Mouse (Mus musculus) neural tube, embryonic 11.5 days (tissue): ENCODE measurements around the gene Thsd7a. TPM values are rescaled to one million over a fixed set of nuclear protein-coding genes. Genes with fewer than 3 reads are reported as not detected.
A peak's percentile ranks its signal among the peaks of the same experiment; 100 is the strongest.

Experiments used
- ATAC-seq: fragments of 200-750 bp; cut with Nextera tagmentation; 2 replicates; pipeline ENCODE4 v1.8.0; 2017; ENCODE audit warnings: moderate number of reproducible peaks, mild to moderate bottlenecking, moderate TSS enrichment, moderate library complexity; ENCODE audit not compliant: insufficient read depth, low FRiP score, low TSS enrichment
- DNase-seq: peaks from one replicate; pipeline ENCODE4 v3.0.0-alpha.2; 2015; ENCODE audit warnings: low spot score
- H3K27ac ChIP-seq: fragments of 300-500 bp; sonication (generic); 2 replicates; pipeline ENCODE4 v1.5.1; 2014; ENCODE audit warnings: low read depth, mild to moderate bottlenecking, low read length
- H3K27me3 ChIP-seq: fragments of 300-500 bp; sonication (generic); 2 replicates; pipeline ENCODE4 v1.6.1; 2014; ENCODE audit warnings: mild to moderate bottlenecking, low read length, mixed read lengths; ENCODE audit not compliant: control insufficient read depth, insufficient read depth
- H3K36me3 ChIP-seq: fragments of 300-500 bp; sonication (generic); 2 replicates; pipeline ENCODE4 v1.6.1; 2014; ENCODE audit warnings: mild to moderate bottlenecking, low read length, moderate library complexity, mixed read lengths; ENCODE audit not compliant: control insufficient read depth, insufficient read depth
- H3K4me1 ChIP-seq: fragments of 300-500 bp; sonication (generic); 2 replicates; pipeline ENCODE4 v1.6.1; 2014; ENCODE audit warnings: low read length, mixed read lengths; ENCODE audit not compliant: control insufficient read depth, insufficient read depth
- H3K4me2 ChIP-seq: fragments of 300-500 bp; sonication (generic); 2 replicates; pipeline ENCODE4 v1.6.1; 2014; ENCODE audit warnings: low read depth, mild to moderate bottlenecking, moderate library complexity
- H3K4me3 ChIP-seq: fragments of 300-500 bp; sonication (generic); 2 replicates; pipeline ENCODE4 v1.5.1; 2014; ENCODE audit warnings: low read depth, low read length
- H3K9ac ChIP-seq: fragments of 300-500 bp; sonication (generic); 2 replicates; pipeline ENCODE4 v1.6.1; 2014; ENCODE audit warnings: mild to moderate bottlenecking, low read length
- H3K9me3 ChIP-seq: fragments of 300-500 bp; sonication (generic); 2 replicates; pipeline ENCODE4 v1.6.1; 2016; ENCODE audit warnings: low read length; ENCODE audit not compliant: control insufficient read depth
- WGBS: fragments of 180-500 bp; shearing (Covaris S2); extraction: QIAGEN DNeasy Blood & Tissue Kit; methylation state at CpG from one replicate; pipeline ENCODE4 v1.1.7; 2014; 5-methylcytosine and 5-hydroxymethylcytosine counted together
- polyA plus RNA-seq: library from polyadenylated mRNA; unstranded; fragments of >200 nt; fragmentation: Nextera tagmentation; extraction: Ambion mirVana; gene quantifications from 2 replicates; pipeline ENCODE4 v1.2.1, GENCODE M21; 2014

Gene Thsd7a
- polyA plus RNA-seq, result 20.3 and 21.0 TPM in 2 replicates

GRCm38 (mm10) chr6:12748787-12749530 lies at the start of gene Thsd7a:
Gene Thsd7a, minus strand, starts transcription at chr6:12749410.
- ATAC-seq (peak; percentile 97), DNase-seq (peak; percentile 88)
- H3K4me3 ChIP-seq, result peak within 1 kb of the TSS; percentile 71
- H3K36me3 ChIP-seq, result no peaks in the 10 kb centered on the region
- H3K9ac ChIP-seq, result peak within 1 kb of the TSS; percentile 89
- H3K27ac ChIP-seq, result peak within 1 kb of the TSS; percentile 91
- no peaks in the 10 kb centered on the region for H3K27me3 ChIP-seq
- peak within 1 kb of the TSS; percentile 74 for H3K4me2 ChIP-seq
- no peaks in the 10 kb centered on the region for H3K4me1 ChIP-seq
- no peaks in the 10 kb centered on the region for H3K9me3 ChIP-seq
- WGBS, result under 1% methylated on average over 56 of the region's 56 CpGs

DNA sequence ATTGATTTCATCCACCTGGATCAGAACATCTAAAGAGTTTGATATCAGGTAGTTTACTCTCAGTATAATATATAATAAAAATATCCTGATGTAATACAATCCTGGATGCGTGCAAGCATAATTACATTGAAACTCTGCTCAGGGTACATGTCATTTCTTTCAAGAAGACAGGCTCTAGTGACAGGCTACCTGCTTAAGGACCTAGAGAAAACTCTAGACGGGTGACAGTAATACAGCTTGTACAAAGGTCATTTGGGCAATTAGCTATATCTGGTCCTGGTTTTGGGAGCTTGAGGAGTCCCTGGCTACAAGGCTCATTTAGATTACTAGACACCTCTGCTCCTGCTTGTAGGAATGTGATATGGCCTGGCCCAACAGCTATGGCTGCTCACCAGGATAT lies 37.9 kb upstream of the Thsd7a start:
- Histone ChIP-seq H3K4me1 (no peaks in the 10 kb centered on the region), H3K9ac (no peak overlapping the region), H3K4me3 (no peak overlapping the region), H3K27me3 (no peaks in the 10 kb centered on the region), H3K36me3 (no peaks in the 10 kb centered on the region), H3K9me3 (no peaks in the 10 kb centered on the region), H3K4me2 (no peak overlapping the region), H3K27ac (no peak overlapping the region)
- WGBS, result 75% methylated on average over 2 of the region's 2 CpGs
- no peak for ATAC-seq
- DNase-seq, result no peak

DNA sequence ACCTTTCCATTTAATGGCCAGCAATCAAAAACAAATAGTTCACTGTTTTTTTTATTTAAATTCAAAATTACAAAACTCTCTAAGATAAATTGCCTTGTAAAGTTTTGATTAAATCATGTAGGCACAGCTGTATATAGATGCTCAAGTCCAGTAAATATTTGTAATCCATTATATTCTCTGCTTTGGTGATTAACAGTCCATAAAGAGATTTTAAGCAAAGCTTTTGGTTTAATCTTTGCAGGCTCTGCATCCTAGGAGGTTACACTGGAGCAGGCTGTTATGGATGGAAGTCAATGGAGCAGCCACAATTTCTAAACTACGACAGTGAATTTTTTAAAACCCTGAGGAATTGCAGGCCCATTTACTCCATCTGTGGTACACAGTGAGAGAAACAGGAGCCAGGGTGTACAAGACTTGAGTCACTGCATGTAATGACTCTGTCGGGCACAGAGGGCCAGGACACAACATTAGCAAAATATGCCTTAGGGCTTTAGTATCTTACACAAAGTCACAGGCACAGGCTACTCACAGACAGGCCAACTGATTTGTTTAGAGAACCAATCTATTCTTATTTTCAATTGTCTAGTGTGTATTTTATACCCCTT lies 37.3 kb upstream of the Thsd7a start:
- Histone ChIP-seq H3K9me3 (no peaks in the 10 kb centered on the region), H3K9ac (no peak overlapping the region), H3K36me3 (no peaks in the 10 kb centered on the region), H3K4me1 (no peaks in the 10 kb centered on the region), H3K4me3 (no peak overlapping the region), H3K27me3 (no peaks in the 10 kb centered on the region), H3K27ac (no peak overlapping the region), H3K4me2 (no peak overlapping the region)
- 58% methylated on average over 2 of the region's 2 CpGs for WGBS
- ATAC-seq, result peak; percentile 54; the same call in 1 of the 2 replicates
- peak; percentile 18 for DNase-seq

GRCm38 (mm10) chr6:12784918-12785618 lies 35.9 kb upstream of the Thsd7a start:
- peak; percentile 46 for DNase-seq
- Histone ChIP-seq H3K9me3 (no peaks in the 10 kb centered on the region), H3K27ac (no peak overlapping the region), H3K36me3 (no peaks in the 10 kb centered on the region), H3K4me3 (no peak overlapping the region), H3K4me2 (no peak overlapping the region), H3K9ac (no peak overlapping the region), H3K4me1 (no peaks in the 10 kb centered on the region), H3K27me3 (no peaks in the 10 kb centered on the region)
- WGBS, result 72% methylated on average over 8 of the region's 8 CpGs
- peak; percentile 62 for ATAC-seq

GRCm38 (mm10) chr6:12772799-12773198 lies 23.6 kb upstream of the Thsd7a start:
- WGBS, result 88% methylated on average over 2 of the region's 2 CpGs
- Histone ChIP-seq H3K27me3 (no peaks in the 10 kb centered on the region), H3K4me3 (no peak overlapping the region), H3K9ac (no peak overlapping the region), H3K4me1 (no peaks in the 10 kb centered on the region), H3K9me3 (no peaks in the 10 kb centered on the region), H3K36me3 (no peaks in the 10 kb centered on the region), H3K4me2 (no peak overlapping the region), H3K27ac (no peak overlapping the region)
- DNase-seq (no peak), ATAC-seq (no peak)

GRCm38 (mm10) chr6:12765191-12765590 lies 16.0 kb upstream of the Thsd7a start:
- H3K36me3 ChIP-seq, result no peaks in the 10 kb centered on the region
- no peak overlapping the region for H3K9ac ChIP-seq
- no peak for ATAC-seq
- no peak overlapping the region for H3K4me2 ChIP-seq
- no peak overlapping the region for H3K27ac ChIP-seq
- no peaks in the 10 kb centered on the region for H3K4me1 ChIP-seq
- no peak for DNase-seq
- no peak overlapping the region for H3K4me3 ChIP-seq
- H3K9me3 ChIP-seq, result no peaks in the 10 kb centered on the region
- WGBS, result 90% methylated on average over 6 of the region's 6 CpGs
- H3K27me3 ChIP-seq, result no peaks in the 10 kb centered on the region

- Histone ChIP-seq H3K4me2 (no peak overlapping the region), H3K9me3 (no peaks in the 10 kb centered on the region), H3K36me3 (no peaks in the 10 kb centered on the region), H3K4me1 (no peaks in the 10 kb centered on the region), H3K27ac (no peak overlapping the region), H3K9ac (no peak overlapping the region), H3K4me3 (no peak overlapping the region), H3K27me3 (no peaks in the 10 kb centered on the region)
- 76% methylated on average over 1 of the region's 1 CpGs for WGBS
- DNase-seq, result no peak
- ATAC-seq, result no peak
Measured at GRCm38 (mm10) chr6:12764606-12765005, 15.4 kb upstream of the Thsd7a start.

- H3K36me3 ChIP-seq, result no peaks in the 10 kb centered on the region
- ATAC-seq, result no peak
- H3K27me3 ChIP-seq, result no peaks in the 10 kb centered on the region
- H3K4me1 ChIP-seq, result no peaks in the 10 kb centered on the region
- no peak overlapping the region for H3K27ac ChIP-seq
- no peaks in the 10 kb centered on the region for H3K9me3 ChIP-seq
- no peak overlapping the region for H3K4me3 ChIP-seq
- H3K9ac ChIP-seq, result no peak overlapping the region
- no peak overlapping the region for H3K4me2 ChIP-seq
- DNase-seq, result no peak
- WGBS, result 92% methylated on average over 3 of the region's 3 CpGs
Measured at GRCm38 (mm10) chr6:12763816-12764215, 14.6 kb upstream of the Thsd7a start.
